Mouse (Mus musculus) liver, postnatal 0 days (tissue): ENCODE results near the gene Cdiptos. TPM values are rescaled to one million over a fixed set of nuclear protein-coding genes. Genes with fewer than 3 reads are reported as not detected.

Experiments used
- ATAC-seq: fragments of 200-750 bp; cut with Nextera tagmentation; 2 replicates; pipeline ENCODE4 v1.8.0; 2017; ENCODE audit warnings: mild to moderate bottlenecking, moderate library complexity
- DNase-seq: peaks from one replicate; pipeline ENCODE4 v3.0.0-alpha.2; 2016
- H3K27ac ChIP-seq: fragments of 300-500 bp; sonication (generic); 2 replicates; pipeline ENCODE4 v1.5.1; 2014; ENCODE audit warnings: antibody characterized with exemption, moderate library complexity, mild to moderate bottlenecking, low read depth
- H3K27me3 ChIP-seq: fragments of 300-500 bp; sonication (generic); 2 replicates; pipeline ENCODE4 v1.6.1; 2014; ENCODE audit warnings: low read length, control low read depth, mixed read lengths; ENCODE audit not compliant: insufficient read depth
- H3K36me3 ChIP-seq: fragments of 300-500 bp; sonication (generic); replicated peaks from 2 replicates; pipeline ENCODE4 v1.6.1; 2014; ENCODE audit warnings: mild to moderate bottlenecking, control low read depth, low read length, moderate library complexity, mixed read lengths; ENCODE audit not compliant: insufficient read depth
- H3K4me1 ChIP-seq: fragments of 300-500 bp; sonication (generic); 2 replicates; pipeline ENCODE4 v1.6.1; 2014; ENCODE audit warnings: antibody characterized with exemption, mild to moderate bottlenecking, control low read depth; ENCODE audit not compliant: insufficient read depth
- H3K4me2 ChIP-seq: fragments of 300-500 bp; sonication (generic); 2 replicates; pipeline ENCODE4 v1.6.1; 2014; ENCODE audit warnings: low read depth, mild to moderate bottlenecking, low read length, moderate library complexity, mixed read lengths
- H3K4me3 ChIP-seq: fragments of 300-500 bp; sonication (generic); 2 replicates; pipeline ENCODE4 v1.5.1; 2014; ENCODE audit warnings: low read depth, low read length
- H3K9ac ChIP-seq: fragments of 300-500 bp; sonication (generic); replicated peaks from 2 replicates; pipeline ENCODE4 v1.6.1; 2014; ENCODE audit warnings: mild to moderate bottlenecking, moderate library complexity
- H3K9me3 ChIP-seq: fragments of 300-500 bp; sonication (generic); 2 replicates; pipeline ENCODE4 v1.6.1; 2016; ENCODE audit warnings: mild to moderate bottlenecking, control low read depth, low read length, mixed read lengths
- CTCF ChIP-seq: sonication (generic); IDR thresholded peaks from 2 replicates; pipeline ENCODE4 v1.5.1; 2016; ENCODE audit warnings: antibody characterized with exemption, low read depth
- EP300 ChIP-seq: IDR thresholded peaks from 2 replicates; pipeline ENCODE4 v1.6.1; 2016; ENCODE audit warnings: antibody characterized with exemption, low read depth, mild to moderate bottlenecking
- WGBS: fragments of 180-500 bp; shearing (Covaris S2); extraction: QIAGEN DNeasy Blood & Tissue Kit; methylation state at CpG from one replicate; pipeline ENCODE4 v1.1.7; 2014; ENCODE audit not compliant: insufficient replicate concordance; 5-methylcytosine and 5-hydroxymethylcytosine counted together
- polyA plus RNA-seq: library from polyadenylated mRNA; unstranded; fragments of >200 nt; fragmentation: Nextera tagmentation; extraction: Ambion mirVana; gene quantifications from 2 replicates; pipeline ENCODE4 v1.2.1, GENCODE M21; 2015

Cdiptos gene
- polyA plus RNA-seq, 1 experiment from 2014 or later, result 0.68 TPM

GRCm38 (mm10) chr7:126948626-126949025 lies 27.3 kb downstream of the Cdiptos start:
- Histone ChIP-seq H3K4me1 (peaks cover 16% of the 10 kb centered on the region), H3K9ac (no peak overlapping the region), H3K27ac (no peak overlapping the region), H3K9me3 (no peaks in the 10 kb centered on the region), H3K4me3 (no peak overlapping the region), H3K4me2 (no peak overlapping the region), H3K36me3 (peaks cover 6% of the 10 kb centered on the region; the same call in 1 of the 2 replicates), H3K27me3 (peaks cover 31% of the 10 kb centered on the region)
- TF ChIP-seq CTCF (no peak), EP300 (no peak)
- DNase-seq (no peak), ATAC-seq (no peak)
- 82% methylated on average over 10 of the region's 10 CpGs for WGBS

- 49% methylated on average over 3 of the region's 3 CpGs for WGBS
- TF ChIP-seq EP300 (no peak), CTCF (peak; percentile 81)
These were observed 29.4 kb downstream of the Cdiptos start for GRCm38 (mm10) chr7:126946530-126946929.

GRCm38 (mm10) chr7:126941801-126942200 lies 34.1 kb downstream of the Cdiptos start:
- Histone ChIP-seq H3K27ac (no peak overlapping the region), H3K4me1 (no peaks in the 10 kb centered on the region), H3K4me2 (no peak overlapping the region), H3K9ac (no peak overlapping the region), H3K4me3 (no peak overlapping the region), H3K27me3 (no peaks in the 10 kb centered on the region), H3K36me3 (peaks cover 12% of the 10 kb centered on the region; the same call in 1 of the 2 replicates), H3K9me3 (no peaks in the 10 kb centered on the region)
- no peak for TF ChIP-seq CTCF
- TF ChIP-seq EP300, result no peak
- WGBS, result 73% methylated on average over 5 of the region's 5 CpGs
- ATAC-seq, result no peak
- DNase-seq, result no peak

More at GRCm38 (mm10) chr7:126946530-126946929, 29.4 kb downstream of the Cdiptos start:
- ATAC-seq (no peak), DNase-seq (peak; percentile 55)
- H3K27ac ChIP-seq, result no peak overlapping the region
- no peak overlapping the region for H3K4me3 ChIP-seq
- H3K36me3 ChIP-seq, result peaks cover 8% of the 10 kb centered on the region; the same call in 1 of the 2 replicates
- H3K9me3 ChIP-seq, result no peaks in the 10 kb centered on the region
- H3K9ac ChIP-seq, result no peak overlapping the region
- H3K4me2 ChIP-seq, result no peak overlapping the region
- H3K27me3 ChIP-seq, result peaks cover 22% of the 10 kb centered on the region
- H3K4me1 ChIP-seq, result peaks cover 16% of the 10 kb centered on the region

- WGBS, result 53% methylated on average over 6 of the region's 6 CpGs
- TF ChIP-seq EP300, result no peak
- no peak for TF ChIP-seq CTCF
- no peak for ATAC-seq
- no peak overlapping the region for H3K9ac ChIP-seq
- no peak overlapping the region for H3K27ac ChIP-seq
- DNase-seq, result no peak
- H3K36me3 ChIP-seq, result peaks cover 12% of the 10 kb centered on the region; the same call in 1 of the 2 replicates
- H3K4me2 ChIP-seq, result no peak overlapping the region
- no peaks in the 10 kb centered on the region for H3K27me3 ChIP-seq
- H3K4me3 ChIP-seq, result no peak overlapping the region
- H3K9me3 ChIP-seq, result no peaks in the 10 kb centered on the region
- H3K4me1 ChIP-seq, result no peaks in the 10 kb centered on the region
These were observed 34.7 kb downstream of the Cdiptos start for GRCm38 (mm10) chr7:126941171-126941570.

GRCm38 (mm10) chr7:126932652-126933051 lies 43.2 kb downstream of the Cdiptos start:
- Histone ChIP-seq H3K4me3 (no peak overlapping the region), H3K9ac (no peak overlapping the region), H3K4me2 (no peak overlapping the region), H3K4me1 (peaks cover 14% of the 10 kb centered on the region), H3K36me3 (peaks cover 8% of the 10 kb centered on the region; the same call in 1 of the 2 replicates), H3K27ac (peak overlapping the region; percentile 29; the same call in 1 of the 2 replicates), H3K9me3 (no peaks in the 10 kb centered on the region), H3K27me3 (no peaks in the 10 kb centered on the region)
- no peak for TF ChIP-seq CTCF
- TF ChIP-seq EP300, result peak; percentile 36; the same call in 1 of the 2 replicates
- DNase-seq (no peak), ATAC-seq (no peak)
- WGBS, result 76% methylated on average over 2 of the region's 2 CpGs

GRCm38 (mm10) chr7:126929046-126929445 lies 46.9 kb downstream of the Cdiptos start:
- WGBS, result 1% methylated on average over 27 of the region's 27 CpGs
- TF ChIP-seq CTCF, result no peak
- no peak for TF ChIP-seq EP300
- Histone ChIP-seq H3K27me3 (no peaks in the 10 kb centered on the region), H3K9me3 (no peaks in the 10 kb centered on the region), H3K9ac (peak overlapping the region; percentile 95), H3K36me3 (peaks cover 5% of the 10 kb centered on the region; the same call in 1 of the 2 replicates), H3K4me2 (peak overlapping the region; percentile 100), H3K4me3 (peak overlapping the region; percentile 89), H3K27ac (peak overlapping the region; percentile 71), H3K4me1 (peaks cover 19% of the 10 kb centered on the region)
- DNase-seq, result no peak
- ATAC-seq, result peak; percentile 63
